Mouse (Mus musculus) WW6 (cell line): ENCODE results near the gene Zfp961.
"Not testable (repeated sequence)": the region's sequence is repeated elsewhere in the genome, so short reads cannot be mapped to it uniquely, and the experiment has no call there.

Experiments
- DNase-seq: peaks from one replicate; pipeline ENCODE4 v3.0.0-alpha.2; 2013; ENCODE audit warnings: low read depth, low spot score

Gene Zfp961

GRCm38 (mm10) chr8:72017339-72017738 lies 66.5 kb downstream of the Zfp961 start:
- DNase-seq, result not testable (repeated sequence)

GRCm38 (mm10) chr8:72018141-72018540 lies 67.3 kb downstream of the Zfp961 start:
- DNase-seq, result no peak

- DNase-seq, result not testable (repeated sequence)
These were observed 68.2 kb downstream of the Zfp961 start for GRCm38 (mm10) chr8:72019022-72019421.

GRCm38 (mm10) chr8:72019816-72020215 lies 69.0 kb downstream of the Zfp961 start:
- no peak for DNase-seq

GRCm38 (mm10) chr8:72024886-72025285 lies 74.0 kb downstream of the Zfp961 start:
- DNase-seq, result not testable (repeated sequence)

- not testable (repeated sequence) for DNase-seq
These were observed 82.1 kb downstream of the Zfp961 start for GRCm38 (mm10) chr8:72032926-72033325.

- DNase-seq, result not testable (repeated sequence)
These were observed 90.1 kb downstream of the Zfp961 start, which contains the start of gene Olfr372 for GRCm38 (mm10) chr8:72040918-72041317. Olfr372 (plus strand) TSS chr8:72041218.

- no peak for DNase-seq
These were observed 91.7 kb downstream of the Zfp961 start for GRCm38 (mm10) chr8:72042493-72042892.
